ENCODE assay signal across 8 mouse cellular contexts in genomic region chr17:32189850-32190249, GRCm38 (mm10). TPM values are rescaled to one million over a fixed set of nuclear protein-coding genes. Genes with fewer than 3 reads are reported as not detected.
A peak's percentile ranks its signal among the peaks of the same experiment; 100 is the strongest.
DNase-seq lines count a peak whose midpoint lies in the region; ATAC-seq lines count a peak whose summit lies in the region.

No protein-coding gene starts in this region.

- DNase-seq in heart, postnatal 14 days: no peak
- peak; percentile 65 for DNase-seq in WW6 (ENCODE audit: low read depth, low spot score)
- no peak for DNase-seq in intestine, embryonic 14.5 days (ENCODE audit: low spot score)
- no peak for DNase-seq in midbrain, embryonic 10.5 days (ENCODE audit: low spot score)
- no peak for DNase-seq in T-cell, adult 2 months (ENCODE audit: low spot score)
- no peak for DNase-seq in gastrocnemius, postnatal 14 days
- DNase-seq in spleen, postnatal 36 days (ENCODE audit: low spot score in 2 of 2): no peak

- no peak overlapping the region for H3K9ac ChIP-seq in heart, embryonic 14.5 days (ENCODE audit: low read length)
- H3K9ac ChIP-seq in intestine, embryonic 14.5 days (ENCODE audit: low read length): no peak overlapping the region

- no peaks in the 10 kb centered on the region for H3K36me3 ChIP-seq in heart, embryonic 14.5 days (ENCODE audit: control insufficient read depth, insufficient read depth, low read length)
- no peaks in the 10 kb centered on the region for H3K36me3 ChIP-seq in intestine, embryonic 14.5 days (ENCODE audit: control insufficient read depth, insufficient read depth, low read length)
- peaks cover 7% of the 10 kb centered on the region; the same call in 1 of the 2 replicates for H3K36me3 ChIP-seq in midbrain, embryonic 10.5 days

- H3K4me3 ChIP-seq in heart, embryonic 14.5 days (ENCODE audit: control insufficient read depth in 1 of 2, insufficient read depth in 1 of 2, low read depth in 1 of 2, low read length in 2 of 2): peak overlapping the region in 1 of 2 experiments; percentile 43; a peak in 1 of 4 replicates
- peak overlapping the region; percentile 36 for H3K4me3 ChIP-seq in intestine, embryonic 14.5 days (ENCODE audit: low read depth, low read length)
- peak overlapping the region; percentile 58 for H3K4me3 ChIP-seq in midbrain, embryonic 10.5 days

- 18% methylated on average over 5 of the region's 5 CpGs for WGBS in heart, embryonic 14.5 days
- WGBS in intestine, embryonic 14.5 days: 12% methylated on average over 5 of the region's 5 CpGs
- 16% methylated on average over 5 of the region's 5 CpGs for WGBS in midbrain, embryonic 10.5 days

- H3K4me2 ChIP-seq in heart, embryonic 14.5 days (ENCODE audit: low read length): peak overlapping the region; percentile 89
- peak overlapping the region; percentile 81 for H3K4me2 ChIP-seq in intestine, embryonic 14.5 days (ENCODE audit: low read length)

- no peak for ATAC-seq in heart, embryonic 14.5 days (ENCODE audit: insufficient number of reproducible peaks, insufficient read depth, low FRiP score, low read depth)
- ATAC-seq in intestine, embryonic 14.5 days (replicated peaks; ENCODE audit: low FRiP score, low TSS enrichment, low read depth): peak; percentile 50; the same call in 1 of the 2 replicates

- H3K4me1 ChIP-seq in heart, embryonic 14.5 days (ENCODE audit: control insufficient read depth in 2 of 2, insufficient read depth in 2 of 2, low read length in 2 of 2): peaks cover 11 to 13% of the 10 kb centered on the region in 2 experiments
- H3K4me1 ChIP-seq in intestine, embryonic 14.5 days (replicated peaks; ENCODE audit: control insufficient read depth, insufficient read depth, low read length): peaks cover 9% of the 10 kb centered on the region; the same call in 1 of the 2 replicates
- H3K4me1 ChIP-seq in midbrain, embryonic 10.5 days: peaks cover 17% of the 10 kb centered on the region

- intact Hi-C loops in heart, postnatal 14 days (cut with DNase I): no loop called here
- intact Hi-C loops in gastrocnemius, postnatal 14 days (cut with DNase I; ENCODE audit: low total_unique reads): no loop called here

- H3K27ac ChIP-seq in heart, embryonic 14.5 days (replicated peaks in 1 of 2; ENCODE audit: control insufficient read depth in 1 of 2, insufficient read depth in 1 of 2, low read depth in 2 of 2, low read length in 2 of 2): no peak overlapping the region
- no peak overlapping the region for H3K27ac ChIP-seq in intestine, embryonic 14.5 days (ENCODE audit: low read depth)
- H3K27ac ChIP-seq in midbrain, embryonic 10.5 days (replicated peaks): no peak overlapping the region

- H3K9me3 ChIP-seq in heart, embryonic 14.5 days (ENCODE audit: control insufficient read depth, low read length): no peaks in the 10 kb centered on the region
- H3K9me3 ChIP-seq in intestine, embryonic 14.5 days (ENCODE audit: control insufficient read depth, low read length): no peaks in the 10 kb centered on the region
- no peaks in the 10 kb centered on the region for H3K9me3 ChIP-seq in midbrain, embryonic 10.5 days (replicated peaks)

- H3K27me3 ChIP-seq in heart, embryonic 14.5 days (ENCODE audit: control insufficient read depth, insufficient read depth, low read length): peaks cover 15% of the 10 kb centered on the region
- peaks cover 19% of the 10 kb centered on the region; the same call in 1 of the 2 replicates for H3K27me3 ChIP-seq in intestine, embryonic 14.5 days (replicated peaks; ENCODE audit: control insufficient read depth, insufficient read depth, low read length)
- peaks cover 36% of the 10 kb centered on the region for H3K27me3 ChIP-seq in midbrain, embryonic 10.5 days (ENCODE audit: low read depth, poor library complexity, severe bottlenecking)

RNA-seq across cellular contexts. Expression of gene Ephx3, which starts 0.5 kb away (rescaled TPM):
- 0.30 and 0.32 TPM in 2 replicates for polyA plus RNA-seq in heart, embryonic 14.5 days (2014; fragmentation: Nextera tagmentation; extraction: Ambion mirVana)
- total RNA-seq in heart, postnatal 14 days (2021): under 1 TPM; 0.88 to 0.95 TPM
- polyA plus RNA-seq in intestine, embryonic 14.5 days (2014; fragmentation: Nextera tagmentation; extraction: Ambion mirVana): not detected in 2 replicates
- polyA plus RNA-seq in midbrain, embryonic 10.5 days (2016; fragmentation: Nextera tagmentation; extraction: Ambion mirVana): 0.19 and 0.24 TPM in 2 replicates
- under 1 TPM in 1 of 2 experiments, not detected in 1; 0.18 TPM for total RNA-seq in gastrocnemius, postnatal 14 days (2021)

RNA-seq across cellular contexts. Expression of gene Notch3, which starts 23.2 kb away (rescaled TPM):
- 5.1 and 6.6 TPM in 2 replicates for polyA plus RNA-seq in heart, embryonic 14.5 days (2014; fragmentation: Nextera tagmentation; extraction: Ambion mirVana)
- total RNA-seq in heart, postnatal 14 days (2021): 10 to 100 TPM; 43.3 to 44.2 TPM
- 13.3 and 13.8 TPM in 2 replicates for polyA plus RNA-seq in intestine, embryonic 14.5 days (2014; fragmentation: Nextera tagmentation; extraction: Ambion mirVana)
- polyA plus RNA-seq in midbrain, embryonic 10.5 days (2016; fragmentation: Nextera tagmentation; extraction: Ambion mirVana): 23.4 and 28.2 TPM in 2 replicates
- 10 to 100 TPM; 28.5 to 34.6 TPM for total RNA-seq in gastrocnemius, postnatal 14 days (2021)
